Mouse (Mus musculus) C2C12 (cell line): ENCODE measurements at regions not wholly inside any gene's neighbourhood (a gene's known extent, or its start where the extent isn't known, plus 50 kb on each side); places are given as distances from the start of the nearest gene placed in this dataset.

ENCODE experiments used
- CEBPB ChIP-seq: IDR thresholded peaks from one replicate; pipeline ENCODE4 v1.6.1; 2011; ENCODE audit warnings: low read depth, mild to moderate bottlenecking, control low read depth, moderate library complexity
- CTCF ChIP-seq: IDR thresholded peaks from one replicate; pipeline ENCODE4 v1.5.1; 2011; ENCODE audit not compliant: control insufficient read depth, insufficient read depth, insufficient read length
- MAX ChIP-seq: IDR thresholded peaks from one replicate; pipeline ENCODE4 v1.6.1; 2011; ENCODE audit warnings: mild to moderate bottlenecking, control low read depth
- USF1 ChIP-seq: IDR thresholded peaks from one replicate; pipeline ENCODE4 v1.6.1; 2011; ENCODE audit warnings: low read depth, mild to moderate bottlenecking, control low read depth, moderate library complexity

DNA sequence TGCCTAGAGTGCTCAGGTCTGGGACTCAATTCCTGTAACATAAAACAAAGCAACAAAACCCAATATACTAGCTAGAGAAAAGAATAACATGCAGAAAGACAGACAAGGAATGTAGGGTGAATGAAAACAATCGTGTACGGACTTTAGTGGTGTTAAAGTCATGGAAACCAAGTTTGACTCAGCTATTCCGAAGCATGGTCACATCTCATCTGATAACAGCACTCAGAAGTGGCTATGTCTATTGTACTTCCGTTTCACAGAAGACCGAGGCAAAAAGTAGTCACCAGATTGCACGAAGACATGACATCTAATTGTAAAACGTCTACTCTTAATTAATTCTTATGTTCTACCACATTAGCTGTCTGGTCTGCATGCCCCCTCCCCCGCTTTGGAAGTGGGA is 50.5 kb upstream of the Slc30a5 start:
- TF ChIP-seq MAX (no peak), CTCF (no peak), CEBPB (no peak), USF1 (no peak)
